Mouse (Mus musculus): ENCODE measurements around the gene Gm10638.

The Gm10638 gene

DNA sequence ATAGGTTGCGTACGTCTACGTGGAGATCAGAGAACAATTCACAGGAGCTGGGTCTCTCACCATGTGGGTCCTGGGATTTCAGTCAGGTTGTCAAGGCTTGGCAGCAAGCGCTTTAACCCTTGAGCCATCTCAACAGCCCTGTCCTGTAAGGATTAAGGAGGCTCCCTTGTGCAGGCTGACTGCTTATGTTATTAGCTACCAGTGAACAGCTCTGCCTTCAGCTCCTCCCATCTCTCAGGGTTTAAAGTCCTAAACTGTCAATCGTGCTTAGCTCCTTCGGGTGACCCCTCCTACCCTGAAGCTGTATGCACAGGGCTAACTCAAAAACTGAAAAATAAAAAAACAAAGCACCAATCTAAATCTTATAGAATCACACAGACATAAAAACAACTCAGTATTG is 46.0 kb downstream of the Gm10638 start:
- DNase-seq, result no peak

DNA sequence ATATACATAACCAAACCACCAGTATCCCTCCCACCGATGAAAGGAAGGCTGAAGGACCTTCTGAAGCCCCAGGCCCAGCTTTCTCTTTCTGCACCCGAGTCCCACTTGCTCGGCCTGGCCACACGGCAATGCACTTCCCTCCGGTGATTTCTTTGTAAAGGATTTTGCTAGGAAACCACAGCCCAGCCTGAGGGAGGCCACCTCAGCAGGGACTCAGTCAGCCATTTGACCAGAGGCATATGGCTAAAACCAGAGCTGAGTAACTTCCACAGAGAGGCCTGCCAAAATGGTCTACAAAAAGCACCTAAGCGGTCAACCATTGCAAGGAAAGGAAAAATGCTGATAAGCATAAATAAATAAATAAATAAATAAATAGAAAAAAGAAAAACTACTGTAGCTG is 49.2 kb downstream of the Gm10638 start:
- no peak for DNase-seq

All from thymus, postnatal 4 days (tissue).